Mouse (Mus musculus): Measurements from ENCODE around the gene Zfp282.
"Not testable (repeated sequence)": the region's sequence is repeated elsewhere in the genome, so short reads cannot be mapped to it uniquely, and the experiment has no call there.

The Zfp282 gene

DNA sequence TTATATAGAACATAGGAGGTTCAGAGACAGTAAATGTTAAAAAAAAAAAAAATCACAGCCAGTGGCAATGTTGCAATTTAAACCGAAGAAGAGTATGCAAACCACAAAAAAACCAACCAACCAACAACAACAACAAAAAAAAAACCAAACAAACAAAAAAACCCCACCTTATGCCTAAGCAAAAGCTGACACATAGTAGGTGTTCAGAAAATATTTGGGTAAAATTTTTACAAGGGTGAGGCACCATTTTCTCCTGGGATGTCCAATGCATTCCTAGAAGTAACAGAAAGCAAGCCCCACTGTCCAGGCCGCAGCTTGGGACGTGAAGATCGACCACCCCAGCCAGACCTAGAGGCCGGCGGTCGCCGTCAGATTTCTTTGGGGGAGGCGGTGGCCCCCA is at the start of gene Zfp282:
Gene Zfp282, plus strand, starts transcription at position 147 of the 400 bp plus-strand sequence.
- DNase-seq (ENCODE audit: low spot score in 2 of 2): no peak

DNA sequence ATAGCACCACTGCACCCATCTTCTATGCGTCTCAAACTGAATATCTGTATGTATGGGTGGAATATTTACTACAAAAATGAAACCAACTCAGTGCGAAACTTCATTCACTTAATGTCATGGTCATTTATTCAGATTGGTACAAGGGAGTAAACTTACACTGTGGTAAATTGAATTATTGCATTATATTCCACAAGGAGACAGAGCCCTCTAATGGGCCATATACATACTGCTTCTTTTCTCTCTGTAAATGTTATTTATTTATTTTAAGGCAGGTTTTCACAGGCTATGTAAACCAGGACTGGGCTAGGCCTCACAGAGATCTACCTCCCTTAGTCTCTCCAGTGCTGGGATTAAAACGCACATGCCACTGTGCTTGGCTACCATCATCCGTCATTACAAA is 49.5 kb upstream of the Zfp282 start:
- DNase-seq (ENCODE audit: low spot score in 2 of 2): no peak

DNA sequence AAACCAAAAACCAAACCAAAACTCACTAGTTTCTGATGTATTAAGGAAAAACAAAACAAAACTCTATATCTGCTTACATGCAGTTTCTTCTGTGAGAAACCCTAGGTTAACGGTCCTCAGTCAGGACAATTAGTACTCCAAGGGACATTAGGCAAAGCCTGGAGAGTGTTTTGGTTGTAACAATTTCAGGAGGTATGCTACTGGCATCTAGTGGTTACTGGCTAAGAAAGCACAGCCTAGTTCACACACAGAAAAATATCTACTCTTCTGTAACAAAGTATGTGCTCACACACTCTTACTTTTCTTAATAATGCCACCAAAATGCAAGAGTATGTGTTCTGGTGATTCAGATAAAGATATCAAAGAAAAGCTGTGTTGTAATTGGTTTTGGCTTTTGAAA is 48.1 kb upstream of the Zfp282 start:
- no peak for DNase-seq (ENCODE audit: low spot score in 2 of 2)

DNA sequence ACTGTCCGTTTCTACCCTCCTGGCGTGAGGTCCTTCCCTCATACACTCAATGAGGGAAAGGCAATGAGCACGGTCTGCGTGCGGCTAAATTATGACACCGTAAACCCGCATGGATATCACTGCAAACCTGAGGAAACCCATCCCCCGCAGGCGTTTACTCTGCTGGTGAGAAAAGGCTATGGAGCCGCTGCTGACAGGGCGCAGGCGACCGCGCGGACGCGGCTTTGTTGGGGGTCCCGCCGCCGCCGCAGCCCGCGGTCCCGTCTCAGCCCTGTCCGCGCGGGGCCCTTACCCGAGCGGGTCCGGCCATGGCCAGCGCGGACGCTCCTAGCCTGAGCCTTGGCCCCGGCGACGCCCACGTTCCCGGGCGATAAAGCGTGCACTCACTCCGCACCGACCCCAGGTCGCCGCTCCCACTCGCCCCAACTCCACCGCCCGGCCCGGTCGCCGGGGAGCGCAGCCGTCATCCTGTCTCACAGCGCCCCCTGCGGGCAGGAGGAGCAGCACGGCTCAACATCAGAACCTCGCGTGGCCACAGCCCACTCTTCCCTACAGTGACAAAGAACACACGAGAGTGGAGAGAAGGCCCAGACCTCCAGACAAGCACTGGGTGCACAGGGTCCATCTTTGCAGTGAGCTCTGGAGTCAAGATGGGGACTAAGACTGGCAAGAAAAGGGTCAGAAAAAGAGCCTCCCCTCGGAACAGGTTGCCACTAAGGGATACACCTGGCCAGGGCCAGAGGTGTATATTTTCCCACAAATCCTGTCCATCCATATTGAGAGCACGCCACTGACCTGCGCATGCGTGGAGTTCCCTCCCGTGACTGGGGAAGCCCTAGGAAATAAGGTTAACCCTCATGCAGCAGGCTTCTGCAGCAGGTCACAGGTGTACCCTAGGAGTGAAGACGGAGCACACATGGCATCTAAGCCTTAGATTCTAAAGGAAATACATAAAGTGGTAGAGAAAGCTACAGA is 46.6 kb upstream of the Zfp282 start, which contains the start of gene Zfp786:
Gene Zfp786, minus strand, starts transcription at position 764 of the 975 bp plus-strand sequence.
- DNase-seq (ENCODE audit: low spot score in 2 of 2): peak; percentile 93 to 94

DNA sequence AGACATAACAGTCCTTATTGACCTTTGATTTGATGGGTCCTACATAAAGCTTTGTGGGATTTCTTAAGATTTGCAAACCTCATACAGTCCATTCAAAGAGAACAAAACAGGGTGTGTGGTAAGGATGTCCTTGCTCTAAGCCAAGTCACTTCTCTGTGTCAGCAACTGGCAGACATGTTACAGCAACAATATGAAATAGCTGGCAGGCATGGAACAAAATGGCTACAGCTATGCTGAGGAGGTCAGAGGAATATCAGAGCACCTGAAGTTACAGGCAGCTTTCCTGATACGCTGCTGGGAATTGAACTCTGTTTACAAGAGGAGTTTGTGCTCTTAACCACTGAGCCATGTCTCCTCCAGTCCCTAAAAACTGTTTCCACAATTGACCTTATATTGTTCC is 44.8 kb upstream of the Zfp282 start:
- no peak for DNase-seq (ENCODE audit: low spot score in 2 of 2)

DNA sequence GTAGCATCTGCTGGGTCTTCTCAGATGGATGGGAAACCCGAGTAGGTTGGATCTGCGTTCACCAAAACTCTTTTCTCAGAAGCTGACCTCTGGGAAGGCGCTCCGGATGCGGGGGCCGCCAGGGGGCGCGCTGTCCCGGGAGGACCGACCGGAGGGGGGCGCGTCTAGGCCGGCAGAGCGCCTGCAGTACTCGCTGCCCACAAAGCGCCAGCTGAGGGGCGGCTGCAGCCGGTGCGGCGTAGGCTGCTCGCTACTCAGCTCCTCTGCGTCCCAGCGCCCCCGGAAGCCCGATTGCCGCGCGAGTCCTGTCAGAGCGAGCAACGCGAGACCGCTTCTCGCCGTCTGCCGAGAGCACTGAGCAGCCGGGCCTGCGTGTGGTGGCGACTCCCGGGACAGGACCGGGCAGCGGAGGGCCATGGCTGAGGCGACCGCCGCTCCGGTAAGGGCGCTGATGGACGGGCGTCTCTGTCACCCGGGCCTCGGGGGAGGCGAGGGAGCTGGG is 41.5 kb upstream of the Zfp282 start, which contains the start of gene Zfp398:
Gene Zfp398, plus strand, starts transcription at position 180 of the 502 bp plus-strand sequence.
- DNase-seq (ENCODE audit: low spot score in 2 of 2): peak; percentile 94 to 95

DNA sequence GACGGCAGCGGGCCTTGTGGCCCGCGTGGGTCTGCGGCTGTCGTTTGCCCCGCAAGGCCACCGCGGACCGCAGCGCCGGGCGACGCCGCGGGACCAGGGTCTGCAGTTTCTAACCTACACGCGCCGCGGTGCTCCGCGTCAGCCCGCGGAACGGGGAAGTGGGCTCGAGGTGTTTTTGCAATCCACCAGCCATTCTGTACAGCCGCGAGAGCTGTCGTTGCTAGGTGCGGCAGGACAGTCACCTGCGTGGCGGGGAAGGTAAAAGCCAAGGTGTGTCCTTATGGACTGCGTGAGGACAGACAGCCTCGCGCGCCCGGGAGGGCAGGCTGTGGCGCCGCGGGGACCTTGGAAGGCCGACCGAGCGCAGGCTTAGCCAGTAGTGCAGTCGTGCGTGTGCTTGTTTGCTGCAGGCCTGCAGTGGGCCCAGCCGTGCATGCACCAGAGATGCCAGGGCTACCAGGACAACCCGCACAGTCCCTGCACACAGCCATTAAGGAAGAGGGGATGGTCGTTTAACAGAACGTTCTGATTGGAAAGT is 41.0 kb upstream of the Zfp282 start:
- peak; percentile 49 to 66 for DNase-seq (ENCODE audit: low spot score in 2 of 2)

DNA sequence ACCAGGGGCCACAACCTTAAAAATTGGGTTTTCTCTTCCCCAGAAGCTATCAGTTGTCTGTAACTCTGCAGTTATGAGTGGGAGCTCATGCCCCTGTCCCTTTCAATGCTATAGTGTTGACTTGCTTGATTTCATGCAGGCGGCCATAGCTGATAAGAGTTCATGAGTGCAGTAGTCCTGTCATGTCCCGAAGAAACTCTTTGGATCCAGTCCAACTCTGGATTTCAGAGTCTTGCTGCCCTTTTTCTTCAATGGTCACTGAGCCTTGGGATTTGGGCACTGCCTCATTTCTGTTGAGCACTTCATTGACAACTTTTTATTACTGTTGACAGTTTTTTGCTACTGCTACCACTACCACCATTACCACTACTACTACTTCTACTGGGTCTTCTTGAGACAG is 39.4 kb upstream of the Zfp282 start:
- no peak for DNase-seq (ENCODE audit: low spot score in 2 of 2)

- no peak for DNase-seq (ENCODE audit: low spot score in 2 of 2)
Observed at GRCm38 (mm10) chr6:47841077-47841476, 35.9 kb upstream of the Zfp282 start.

DNA sequence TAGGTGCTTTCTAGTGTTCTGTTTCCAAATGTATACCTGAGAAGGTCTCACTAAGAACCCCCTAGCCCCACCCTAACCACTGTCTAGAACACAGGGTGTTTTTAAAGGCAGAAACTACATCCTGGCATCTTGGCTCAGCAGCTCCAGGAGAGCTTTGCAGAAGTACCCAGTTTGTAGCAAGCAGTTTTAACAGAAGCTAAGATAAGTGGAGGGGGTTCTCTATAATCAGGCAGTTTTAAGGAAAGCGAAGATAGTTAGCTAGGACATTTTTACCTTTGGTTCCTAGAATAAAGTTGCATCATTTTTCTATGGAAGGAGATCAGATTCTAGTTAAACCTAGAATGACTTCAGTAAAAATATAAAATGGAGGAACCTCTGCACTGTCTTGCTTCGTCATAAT is 35.2 kb upstream of the Zfp282 start:
- no peak for DNase-seq (ENCODE audit: low spot score in 2 of 2)

DNA sequence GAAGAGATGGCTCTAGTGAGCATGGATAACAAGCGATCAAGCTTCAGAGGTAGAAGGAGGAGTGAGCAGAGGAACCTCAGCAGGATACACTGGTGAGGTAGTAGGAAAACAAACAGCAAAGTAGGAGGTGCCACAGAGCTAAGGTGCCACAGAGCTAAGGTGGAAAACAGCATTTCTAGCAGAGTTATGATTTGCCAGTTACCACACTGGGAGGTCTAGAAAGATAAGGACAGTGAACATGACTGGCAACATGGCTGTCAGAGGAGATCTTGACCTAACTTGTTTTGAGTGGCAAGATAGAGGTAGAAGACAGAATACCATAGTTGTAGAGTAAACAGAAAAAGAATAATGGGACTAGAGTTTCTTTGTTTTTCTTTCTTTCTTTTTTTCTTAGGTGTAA is 34.7 kb upstream of the Zfp282 start:
- DNase-seq (ENCODE audit: low spot score in 2 of 2): no peak

DNA sequence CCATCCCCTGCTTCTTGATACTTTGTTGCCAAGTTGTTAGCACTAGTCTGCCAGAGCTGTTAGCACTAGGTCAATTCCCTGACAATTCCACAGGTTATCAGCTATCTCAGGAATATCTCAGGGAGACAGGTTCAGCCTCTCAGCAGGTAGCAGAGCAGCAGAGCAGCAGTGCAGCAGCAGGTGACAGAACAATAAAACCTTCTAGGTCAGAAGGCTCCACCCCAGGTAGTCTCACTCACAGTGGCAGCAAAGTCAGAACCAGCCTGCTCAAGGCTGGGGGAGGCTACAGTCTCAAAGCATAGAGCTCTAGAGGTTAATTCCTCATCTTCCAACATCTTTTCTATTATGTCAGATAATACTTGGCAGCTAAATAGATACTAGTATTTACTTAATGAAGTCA is 31.2 kb upstream of the Zfp282 start:
- DNase-seq (ENCODE audit: low spot score in 2 of 2): no peak

DNA sequence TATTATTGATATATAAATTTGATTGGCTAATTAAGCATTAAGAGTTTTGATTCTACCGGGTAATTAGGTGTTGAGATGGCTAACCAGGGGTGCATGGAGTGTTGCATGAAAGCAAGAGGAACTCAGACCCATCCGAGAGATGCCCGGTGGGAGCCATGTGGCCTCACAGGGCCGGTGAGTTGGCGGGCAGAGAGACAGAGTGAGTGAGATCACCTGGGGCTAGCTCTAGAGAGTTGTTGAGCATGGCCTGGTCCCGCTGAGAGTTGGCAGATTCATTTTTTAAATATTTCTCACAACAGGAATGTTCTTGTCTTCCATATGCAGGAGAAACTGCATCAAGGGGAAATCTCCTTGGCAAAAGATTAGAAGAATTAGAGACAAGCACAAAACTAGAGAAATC is 19.8 kb upstream of the Zfp282 start:
- no peak for DNase-seq (ENCODE audit: low spot score in 2 of 2)

GRCm38 (mm10) chr6:47857729-47858128 is 19.3 kb upstream of the Zfp282 start:
- not testable (repeated sequence) for DNase-seq (ENCODE audit: low spot score in 2 of 2)

GRCm38 (mm10) chr6:47872266-47872665 is 4.7 kb upstream of the Zfp282 start:
- DNase-seq (ENCODE audit: low spot score in 2 of 2): no peak

GRCm38 (mm10) chr6:47877461-47878132 is 593 bp downstream of the Zfp282 start:
- DNase-seq (ENCODE audit: low spot score in 2 of 2): peak; percentile 87 to 90

- peak in 1 of 2 experiments; percentile 17 for DNase-seq (ENCODE audit: low spot score in 2 of 2)
Observed at GRCm38 (mm10) chr6:47878133-47878514, 1.1 kb downstream of the Zfp282 start.

DNA sequence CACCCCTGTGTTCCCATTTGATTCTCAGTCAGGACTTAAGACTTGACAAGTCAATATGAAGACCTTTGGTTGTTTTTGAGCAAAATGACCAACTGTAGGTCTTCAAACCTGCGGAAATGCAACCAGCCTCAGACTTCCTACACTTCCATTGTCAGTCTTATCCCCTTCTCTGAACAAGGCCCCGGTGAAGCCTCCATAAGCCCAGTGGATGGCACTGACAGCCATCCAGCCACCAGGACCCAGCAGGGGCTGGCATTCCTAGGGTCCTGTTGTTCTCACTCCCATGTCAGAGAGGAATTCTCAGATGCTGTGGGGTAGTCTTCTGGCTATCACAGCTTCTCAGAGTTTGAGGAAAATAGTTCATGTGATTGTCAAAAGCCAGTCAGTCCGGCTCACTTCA is 1.6 kb downstream of the Zfp282 start:
- DNase-seq (ENCODE audit: low spot score in 2 of 2): no peak

DNA sequence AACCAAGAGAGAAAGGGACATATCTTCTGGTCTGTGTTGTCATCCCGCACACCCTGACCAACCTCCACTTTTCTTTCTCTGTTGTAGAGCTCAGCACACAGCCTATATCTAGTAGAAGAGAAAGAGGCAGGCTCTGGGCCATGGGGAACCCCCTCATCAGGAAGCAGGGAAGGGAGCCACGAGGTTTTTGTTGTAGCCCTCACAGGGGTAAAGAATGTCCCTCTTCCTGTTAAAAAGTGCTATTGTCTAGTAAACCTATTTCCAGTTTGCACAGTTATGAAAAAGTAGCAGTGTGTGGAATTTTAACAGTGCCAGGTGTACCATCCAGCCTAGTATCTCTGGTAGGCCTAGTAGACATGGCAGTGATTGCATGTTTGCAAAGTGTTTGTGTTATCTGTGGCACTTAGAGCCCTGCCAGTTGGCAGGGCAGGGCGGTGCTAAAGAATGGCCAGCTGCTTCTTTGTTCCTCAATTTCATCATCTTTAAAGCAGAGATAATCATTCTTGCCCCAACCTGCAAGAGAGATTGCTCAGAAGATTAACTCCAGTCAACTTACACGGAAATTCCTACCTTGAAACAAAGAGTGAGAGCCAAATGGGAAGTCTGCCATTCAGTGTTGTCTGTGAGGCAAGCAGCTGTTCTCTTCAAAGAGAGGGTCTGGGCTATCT is 2.2 kb downstream of the Zfp282 start:
- DNase-seq (ENCODE audit: low spot score in 2 of 2): no peak

GRCm38 (mm10) chr6:47880166-47880565 is 3.2 kb downstream of the Zfp282 start:
- DNase-seq (ENCODE audit: low spot score in 2 of 2): no peak

DNA sequence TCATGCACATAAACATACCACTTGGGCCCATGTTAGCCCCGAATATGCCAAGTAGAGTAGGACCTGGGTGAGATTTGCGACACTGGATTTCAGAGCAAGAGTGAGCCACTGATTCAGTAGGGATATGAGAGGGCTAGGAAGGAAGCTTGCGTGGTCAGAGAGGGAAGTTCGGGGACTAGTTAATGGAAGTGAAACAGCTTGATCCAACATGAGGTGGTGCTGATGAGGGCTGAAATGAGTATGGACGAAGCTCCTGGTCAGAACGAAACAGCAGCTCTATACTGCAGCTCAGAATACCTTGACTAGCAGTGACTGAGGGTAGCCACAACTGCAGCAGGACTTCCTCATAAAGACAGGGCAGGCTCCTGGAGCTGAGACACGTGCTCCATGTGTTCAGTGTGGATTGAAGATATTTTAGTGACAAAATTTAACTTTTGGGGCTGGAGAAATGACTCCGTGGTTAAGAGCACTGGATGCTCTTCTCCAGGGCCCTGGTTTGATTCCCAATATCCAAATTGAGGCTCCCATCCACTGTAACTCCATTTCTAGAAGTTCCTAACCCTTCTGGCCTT is 11.9 kb downstream of the Zfp282 start:
- no peak for DNase-seq (ENCODE audit: low spot score in 2 of 2)

Measured in right cerebral cortex, adult 2 months (tissue).